In the genomic region with DNA sequence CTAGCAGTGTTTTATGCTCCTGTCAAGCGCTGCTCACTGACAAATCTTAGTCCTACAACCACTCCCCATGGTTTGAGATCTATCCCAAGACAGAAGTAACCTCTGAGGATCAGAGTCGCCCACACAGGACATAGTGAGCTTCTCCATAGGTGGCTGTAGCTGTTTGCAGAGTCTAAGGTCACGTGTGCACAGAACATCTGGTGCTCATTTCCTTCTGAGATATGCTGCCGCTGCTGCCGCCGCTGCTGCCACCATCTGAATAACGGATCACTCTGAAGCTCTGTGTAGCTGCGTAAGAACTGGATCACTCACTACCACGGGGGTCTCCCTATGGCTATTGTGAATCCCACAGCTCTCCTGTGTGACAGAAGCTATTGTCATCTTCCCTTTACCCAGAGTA, we compare ENCODE assay signal across 10 mouse cellular contexts.
A peak's percentile ranks its signal among the peaks of the same experiment; 100 is the strongest.
DNase-seq lines count a peak whose midpoint lies in the region; ATAC-seq lines count a peak whose summit lies in the region.
"Had no signal": no experiment of that assay in that cellular context is flagged by ENCODE, and none has a peak within 500 bp of the region (broad histone marks: within the 10 kb centered on the region; RNA-seq: fewer than 3 reads in every experiment).

No protein-coding gene starts in this region.

- peak; percentile 62; the same call in 1 of the 2 replicates for ATAC-seq in lung, embryonic 15.5 days (ENCODE audit: borderline replicate concordance, extremely low read depth, low FRiP score, low TSS enrichment)

- 18% methylated on average over 9 of the region's 9 CpGs for WGBS in lung, embryonic 15.5 days
- 11% methylated on average over 9 of the region's 9 CpGs for WGBS in limb, embryonic 10.5 days

- H3K36me3 ChIP-seq in lung, embryonic 15.5 days = no peaks in the 10 kb centered on the region
- 0 out of 2 replicates have a peak, but pooled peaks cover 3% of the 10 kb centered on the region for H3K36me3 ChIP-seq in limb, embryonic 10.5 days
- H3K36me3 ChIP-seq: liver, embryonic 15.5 days had no signal

- no peak overlapping the region for H3K27ac ChIP-seq in lung, embryonic 15.5 days
- H3K27ac ChIP-seq in limb, embryonic 10.5 days = peak overlapping the region; percentile 74
- H3K27ac ChIP-seq: liver, embryonic 15.5 days had no signal

- H3K4me2 ChIP-seq in lung, embryonic 15.5 days = no peak overlapping the region
- H3K4me2 ChIP-seq: liver, embryonic 15.5 days had no signal

- no peak for DNase-seq in lung, postnatal 10 days
- DNase-seq in embryo, embryonic 11.5 days (ENCODE audit: low read depth, low spot score) = peak; percentile 50
- DNase-seq in limb, embryonic 10.5 days (ENCODE audit: low spot score) = peak; percentile 73
- DNase-seq in thymus, postnatal 25 days = peak; percentile 71
- DNase-seq in left cerebral cortex, postnatal 4 days = no peak
- DNase-seq in spleen, adult 12 weeks (ENCODE audit: low spot score) = no peak
- DNase-seq: retina, postnatal 1 day had no signal

- no peak overlapping the region for H3K9ac ChIP-seq in lung, embryonic 15.5 days
- H3K9ac ChIP-seq: liver, embryonic 15.5 days had no signal

- peaks cover 5% of the 10 kb centered on the region; the same call in 1 of the 2 replicates for H3K4me1 ChIP-seq in lung, embryonic 15.5 days
- H3K4me1 ChIP-seq in limb, embryonic 10.5 days = peaks cover 34% of the 10 kb centered on the region
- H3K4me1 ChIP-seq: liver, embryonic 15.5 days had no signal

- no peaks in the 10 kb centered on the region for H3K27me3 ChIP-seq in lung, embryonic 15.5 days
- H3K27me3 ChIP-seq in limb, embryonic 10.5 days (ENCODE audit: low read depth, poor library complexity, severe bottlenecking) = no peaks in the 10 kb centered on the region
- H3K27me3 ChIP-seq: liver, embryonic 15.5 days had no signal

- intact Hi-C loops in left cerebral cortex, postnatal 4 days (cut with DNase I) = loop anchor here (5.0 to 10.0 kb wide), 3 partner anchors 448 to 950 kb away; no protein-coding TSS in a partner anchor

- no peaks in the 10 kb centered on the region for H3K9me3 ChIP-seq in lung, embryonic 15.5 days
- no peaks in the 10 kb centered on the region for H3K9me3 ChIP-seq in limb, embryonic 10.5 days (replicated peaks)
- H3K9me3 ChIP-seq: liver, embryonic 15.5 days had no signal

- H3K4me3 ChIP-seq in lung, embryonic 15.5 days = no peak overlapping the region
- H3K4me3 ChIP-seq in limb, embryonic 10.5 days = peak overlapping the region; percentile 15
- H3K4me3 ChIP-seq: erythroblast, embryonic 14.5 days; liver, embryonic 15.5 days had no signal

Comparison
In these comparisons a context has a peak if more than half of its experiments do, and no peak if none do; other contexts are left out.
1. DNase-seq: peak in embryo, embryonic 11.5 days (single experiment), limb, embryonic 10.5 days (single experiment) and thymus, postnatal 25 days (single experiment); none in lung, postnatal 10 days (single experiment), left cerebral cortex, postnatal 4 days (single experiment) and spleen, adult 12 weeks (single experiment).